Comparison of ENCODE assay signal across 10 mouse cellular contexts in genomic region chr19:45150490-45151181, GRCm38 (mm10). TPM values are rescaled to one million over a fixed set of nuclear protein-coding genes. Genes with fewer than 3 reads are reported as not detected.
DNase-seq lines count a peak whose midpoint lies in the region; ATAC-seq and TF ChIP-seq lines count a peak whose summit lies in the region.
"Had no signal": no experiment of that assay in that cellular context is flagged by ENCODE, and none has a peak within 500 bp of the region (broad histone marks: within the 10 kb centered on the region; RNA-seq: fewer than 3 reads in every experiment).

Gene Tlx1 (plus strand): TSS chr19:45150680.

- H3K9me3 ChIP-seq in liver, embryonic 11.5 days (ENCODE audit: control insufficient read depth, low read length): no peaks in the 10 kb centered on the region
- no peaks in the 10 kb centered on the region for H3K9me3 ChIP-seq in liver, postnatal 0 days (ENCODE audit: low read length)
- H3K9me3 ChIP-seq in embryonic facial prominence, embryonic 13.5 days: no peaks in the 10 kb centered on the region
- no peaks in the 10 kb centered on the region for H3K9me3 ChIP-seq in intestine, embryonic 15.5 days
- H3K9me3 ChIP-seq in neural tube, embryonic 13.5 days: peaks cover 11% of the 10 kb centered on the region

- H3K36me3 ChIP-seq in liver, embryonic 11.5 days (ENCODE audit: control insufficient read depth, insufficient read depth, low read length): no peaks in the 10 kb centered on the region
- H3K36me3 ChIP-seq in liver, postnatal 0 days (replicated peaks; ENCODE audit: insufficient read depth, low read length): no peaks in the 10 kb centered on the region
- H3K36me3 ChIP-seq in embryonic facial prominence, embryonic 13.5 days: no peaks in the 10 kb centered on the region
- H3K36me3 ChIP-seq in intestine, embryonic 15.5 days: no peaks in the 10 kb centered on the region
- H3K36me3 ChIP-seq in neural tube, embryonic 13.5 days: no peaks in the 10 kb centered on the region

- TF ChIP-seq CTCF in liver, postnatal 0 days (IDR thresholded peaks at IDR 0.05; ENCODE audit: low read depth): no peak

- WGBS in liver, embryonic 11.5 days: 2% methylated on average over 61 of the region's 61 CpGs
- 2% methylated on average over 58 of the region's 61 CpGs for WGBS in liver, postnatal 0 days (ENCODE audit: insufficient replicate concordance)
- WGBS in embryonic facial prominence, embryonic 13.5 days: under 1% methylated on average over 55 of the region's 61 CpGs
- 2% methylated on average over 61 of the region's 61 CpGs for WGBS in intestine, embryonic 15.5 days
- WGBS in neural tube, embryonic 13.5 days: under 1% methylated on average over 58 of the region's 61 CpGs

- DNase-seq in liver, embryonic 11.5 days (ENCODE audit: low spot score): no peak
- DNase-seq in liver, postnatal 0 days: no peak
- no peak for DNase-seq in adrenal gland, postnatal 4 days (ENCODE audit: low spot score in 2 of 2)
- no peak for DNase-seq in adrenal gland, adult (ENCODE audit: inconsistent age in 2 of 2, low spot score in 1 of 2)
- no peak for DNase-seq in right cerebral cortex, postnatal 36 days (ENCODE audit: low spot score in 2 of 2)
- DNase-seq: kidney, postnatal 14 days had no signal

- H3K4me2 ChIP-seq in liver, embryonic 11.5 days: peak within 1 kb of the TSS; percentile 31
- H3K4me2 ChIP-seq in liver, postnatal 0 days (ENCODE audit: low read depth, low read length): no peak within 1 kb of the TSS
- peak within 1 kb of the TSS; percentile 57 for H3K4me2 ChIP-seq in embryonic facial prominence, embryonic 13.5 days
- peak within 1 kb of the TSS; percentile 46 for H3K4me2 ChIP-seq in intestine, embryonic 15.5 days (replicated peaks)
- H3K4me2 ChIP-seq in neural tube, embryonic 13.5 days: peak within 1 kb of the TSS; percentile 51

- H3K4me3 ChIP-seq in liver, embryonic 11.5 days (ENCODE audit: low read depth, low read length): peak within 1 kb of the TSS; percentile 24
- no peak within 1 kb of the TSS for H3K4me3 ChIP-seq in liver, postnatal 0 days (ENCODE audit: low read depth, low read length)
- peak within 1 kb of the TSS; percentile 29 for H3K4me3 ChIP-seq in embryonic facial prominence, embryonic 13.5 days
- peak within 1 kb of the TSS; percentile 10; the same call in 1 of the 2 replicates for H3K4me3 ChIP-seq in intestine, embryonic 15.5 days (replicated peaks)
- peak within 1 kb of the TSS; percentile 31 for H3K4me3 ChIP-seq in neural tube, embryonic 13.5 days

- H3K27ac ChIP-seq in liver, embryonic 11.5 days (ENCODE audit: low read depth, low read length): no peak within 1 kb of the TSS
- no peak within 1 kb of the TSS for H3K27ac ChIP-seq in liver, postnatal 0 days (ENCODE audit: low read depth)
- no peak within 1 kb of the TSS for H3K27ac ChIP-seq in embryonic facial prominence, embryonic 13.5 days
- no peak within 1 kb of the TSS for H3K27ac ChIP-seq in intestine, embryonic 15.5 days
- no peak within 1 kb of the TSS for H3K27ac ChIP-seq in neural tube, embryonic 13.5 days (replicated peaks)

- peaks cover 3% of the 10 kb centered on the region for H3K4me1 ChIP-seq in liver, embryonic 11.5 days (replicated peaks; ENCODE audit: control insufficient read depth, insufficient read depth, low read length)
- H3K4me1 ChIP-seq in liver, postnatal 0 days (ENCODE audit: insufficient read depth): no peaks in the 10 kb centered on the region
- peaks cover 36% of the 10 kb centered on the region for H3K4me1 ChIP-seq in embryonic facial prominence, embryonic 13.5 days
- H3K4me1 ChIP-seq in intestine, embryonic 15.5 days (replicated peaks): peaks cover 7% of the 10 kb centered on the region
- H3K4me1 ChIP-seq in neural tube, embryonic 13.5 days (replicated peaks): peaks cover 23% of the 10 kb centered on the region

- H3K27me3 ChIP-seq in liver, embryonic 11.5 days (replicated peaks; ENCODE audit: control insufficient read depth, insufficient read depth, low read length): peaks cover 99% of the 10 kb centered on the region
- H3K27me3 ChIP-seq in liver, postnatal 0 days (ENCODE audit: insufficient read depth, low read length): peaks cover 94% of the 10 kb centered on the region
- H3K27me3 ChIP-seq in embryonic facial prominence, embryonic 13.5 days: peaks cover 99% of the 10 kb centered on the region
- H3K27me3 ChIP-seq in intestine, embryonic 15.5 days (replicated peaks): peaks cover 94% of the 10 kb centered on the region
- H3K27me3 ChIP-seq in neural tube, embryonic 13.5 days: peaks cover 99% of the 10 kb centered on the region

- no peak within 1 kb of the TSS for H3K9ac ChIP-seq in liver, embryonic 11.5 days (ENCODE audit: low read depth, low read length)
- H3K9ac ChIP-seq in liver, postnatal 0 days (replicated peaks): no peak within 1 kb of the TSS
- peak within 1 kb of the TSS; percentile 17 for H3K9ac ChIP-seq in embryonic facial prominence, embryonic 13.5 days
- H3K9ac ChIP-seq in intestine, embryonic 15.5 days: no peak within 1 kb of the TSS
- peak within 1 kb of the TSS; percentile 18; the same call in 1 of the 2 replicates for H3K9ac ChIP-seq in neural tube, embryonic 13.5 days

- TF ChIP-seq EP300 in liver, postnatal 0 days (IDR thresholded peaks at IDR 0.05; ENCODE audit: low read depth): no peak

- ATAC-seq in liver, embryonic 11.5 days (replicated peaks; ENCODE audit: low FRiP score): no peak
- ATAC-seq in liver, postnatal 0 days: no peak
- no peak for ATAC-seq in embryonic facial prominence, embryonic 13.5 days (ENCODE audit: insufficient number of reproducible peaks, insufficient read depth, low FRiP score, low TSS enrichment, low read depth)
- ATAC-seq in intestine, embryonic 15.5 days: no peak
- ATAC-seq in neural tube, embryonic 13.5 days (ENCODE audit: low read depth): 0 out of 2 replicates have a peak, but pooled peaks have one; percentile 24

RNA-seq across cellular contexts. Expression of gene Tlx1, which starts in this region (rescaled TPM):
- polyA plus RNA-seq in liver, embryonic 11.5 days (2014; fragmentation: Nextera tagmentation; extraction: Ambion mirVana): 0.29 and 0.32 TPM in 2 replicates
- not detected in 2 replicates for polyA plus RNA-seq in liver, postnatal 0 days (2015; fragmentation: Nextera tagmentation; extraction: Ambion mirVana)
- polyA plus RNA-seq in embryonic facial prominence, embryonic 13.5 days (2015; fragmentation: Nextera tagmentation; extraction: Ambion mirVana): 0.25 and 1.5 TPM in 2 replicates
- polyA plus RNA-seq in intestine, embryonic 15.5 days (2015; fragmentation: Nextera tagmentation; extraction: Ambion mirVana): 0.11 and 0.14 TPM in 2 replicates
- polyA plus RNA-seq in neural tube, embryonic 13.5 days (2015; fragmentation: Nextera tagmentation; extraction: Ambion mirVana): 0.50 and 0.62 TPM in 2 replicates
- not detected for total RNA-seq in adrenal gland, postnatal 4 days (2021)
- total RNA-seq: common myeloid progenitor, adult 5-6 weeks had no signal

Comparison
In these comparisons a context has a peak if more than half of its experiments do, and no peak if none do; other contexts are left out.
1. Peak in ATAC-seq, H3K4me3 ChIP-seq, H3K9ac ChIP-seq and H3K4me2 ChIP-seq in neural tube, embryonic 13.5 days; RNA of the gene not detected or under 1 TPM.